Mouse (Mus musculus) myocyte (in vitro differentiated cells): ENCODE results near the gene Itpkb. TPM values are rescaled to one million over a fixed set of nuclear protein-coding genes. Genes with fewer than 3 reads are reported as not detected.

Experiments
- H3K27me3 ChIP-seq: one replicate; pipeline ENCODE4 v1.6.1; 2011; ENCODE audit not compliant: control insufficient read depth, insufficient read depth, insufficient read length
- H3K36me3 ChIP-seq: one replicate; pipeline ENCODE4 v1.6.1; 2011; ENCODE audit not compliant: control insufficient read depth, insufficient read depth
- H3K4me2 ChIP-seq: one replicate; pipeline ENCODE4 v1.6.1; 2011; ENCODE audit warnings: low read depth, control low read depth
- H3K4me3 ChIP-seq: one replicate; pipeline ENCODE4 v1.5.1; 2011; ENCODE audit warnings: mild to moderate bottlenecking, control low read depth, moderate library complexity
- H3K79me2 ChIP-seq: one replicate; pipeline ENCODE4 v1.6.1; 2011; ENCODE audit not compliant: control insufficient read depth, insufficient read depth
- H3ac ChIP-seq: one replicate; pipeline ENCODE4 v1.6.1; 2011; ENCODE audit not compliant: control insufficient read depth, insufficient read length
- CEBPB ChIP-seq: IDR thresholded peaks from 2 replicates; pipeline ENCODE4 v1.6.1; 2011; ENCODE audit warnings: mild to moderate bottlenecking, moderate library complexity; ENCODE audit not compliant: poor library complexity, insufficient read depth, severe bottlenecking
- E2F4 ChIP-seq: IDR thresholded peaks from one replicate; pipeline ENCODE4 v1.6.1; 2011; ENCODE audit warnings: mild to moderate bottlenecking, control low read depth, moderate library complexity; ENCODE audit not compliant: insufficient read depth
- MAX ChIP-seq: IDR thresholded peaks from one replicate; pipeline ENCODE4 v1.6.1; 2011; ENCODE audit warnings: low read depth, mild to moderate bottlenecking, control low read depth
- MYOD1 ChIP-seq, 3 experiments: IDR thresholded peaks; one replicate each; pipeline ENCODE4 v1.6.1; 2011; ENCODE audit warnings: control low read depth in 2 of 3, low read depth in 2 of 3, mild to moderate bottlenecking in 2 of 3, moderate library complexity in 1 of 3; ENCODE audit not compliant: insufficient read length in 2 of 3, control insufficient read depth in 1 of 3
- MYOG ChIP-seq, 3 experiments: IDR thresholded peaks; one replicate each; pipeline ENCODE4 v1.6.1; 2011; ENCODE audit warnings: control low read depth in 2 of 3, low read depth in 2 of 3, mild to moderate bottlenecking in 2 of 3; ENCODE audit not compliant: insufficient read length in 2 of 3, control insufficient read depth in 1 of 3, insufficient read depth in 1 of 3
- POLR2A ChIP-seq: IDR thresholded peaks from one replicate; pipeline ENCODE4 v1.6.1; 2011; ENCODE audit warnings: low read depth, mild to moderate bottlenecking, control low read depth, moderate library complexity; ENCODE audit not compliant: insufficient read length
- POLR2AphosphoS2 ChIP-seq: IDR thresholded peaks from one replicate; pipeline ENCODE4 v1.6.1; 2011; ENCODE audit warnings: low read depth, control low read depth; ENCODE audit not compliant: insufficient read length
- REST ChIP-seq: IDR thresholded peaks from one replicate; pipeline ENCODE4 v1.6.1; 2011; ENCODE audit warnings: mild to moderate bottlenecking, control low read depth, moderate library complexity; ENCODE audit not compliant: insufficient read depth, insufficient read length
- SRF ChIP-seq: IDR thresholded peaks from one replicate; pipeline ENCODE4 v1.6.1; 2011; ENCODE audit warnings: low read depth; ENCODE audit not compliant: control insufficient read depth, insufficient read length
- TCF12 ChIP-seq: IDR thresholded peaks from one replicate; pipeline ENCODE4 v1.6.1; 2011; ENCODE audit warnings: mild to moderate bottlenecking, control low read depth; ENCODE audit not compliant: poor library complexity, insufficient read depth, severe bottlenecking
- TCF3 ChIP-seq: IDR thresholded peaks from one replicate; pipeline ENCODE4 v1.6.1; 2011; ENCODE audit warnings: low read depth, control low read depth; ENCODE audit not compliant: insufficient read length
- USF1 ChIP-seq: IDR thresholded peaks from one replicate; pipeline ENCODE4 v1.6.1; 2011; ENCODE audit warnings: low read depth, mild to moderate bottlenecking, control low read depth, moderate library complexity
- polyA plus RNA-seq: library from polyadenylated mRNA; unstranded; fragments of >200 nt; fragmentation: generic; extraction: Trizol; gene quantifications from one replicate; pipeline ENCODE4 v1.2.1, GENCODE M21; 2012; ENCODE audit warnings: missing spikeins

Itpkb gene
- polyA plus RNA-seq, 1 experiment = 1.1 TPM

DNA sequence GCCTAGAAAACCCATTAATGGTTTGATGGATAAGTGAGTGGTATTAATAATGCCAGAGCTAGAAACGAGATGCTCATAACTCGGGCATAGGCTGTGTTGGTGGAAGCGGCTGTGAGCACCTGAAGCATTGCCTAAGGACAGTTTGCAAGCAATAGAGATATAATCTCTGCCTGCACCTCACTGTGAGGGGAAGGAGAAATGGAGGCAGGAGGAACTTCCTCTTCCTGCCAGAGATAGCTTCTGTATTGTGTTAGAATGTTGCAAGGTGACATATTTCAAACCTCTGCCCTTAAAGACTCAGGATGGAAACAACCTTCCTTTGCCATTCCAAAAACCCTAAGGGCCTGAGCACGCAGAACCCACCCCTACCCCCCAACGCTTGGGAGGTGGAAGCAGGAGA lies 11.9 kb upstream of the Itpkb start:
- Histone ChIP-seq H3K79me2 (no peaks in the 10 kb centered on the region), H3K36me3 (no peaks in the 10 kb centered on the region), H3ac (no peak overlapping the region), H3K4me3 (no peak overlapping the region), H3K27me3 (no peaks in the 10 kb centered on the region), H3K4me2 (no peak overlapping the region)
- no peak for TF ChIP-seq SRF
- no peak for TF ChIP-seq USF1
- TF ChIP-seq MAX = no peak
- TF ChIP-seq POLR2A = no peak
- no peak for TF ChIP-seq POLR2AphosphoS2
- no peak for TF ChIP-seq MYOD1 (IDR thresholded peaks at IDR 0.05; ENCODE audit: control insufficient read depth in 1 of 3, insufficient read length in 2 of 3, low read depth in 2 of 3)
- TF ChIP-seq TCF12 = no peak
- TF ChIP-seq CEBPB = no peak
- TF ChIP-seq REST = no peak
- TF ChIP-seq E2F4 = no peak
- TF ChIP-seq MYOG (IDR thresholded peaks at IDR 0.05; ENCODE audit: control insufficient read depth in 1 of 3, insufficient read depth in 1 of 3, insufficient read length in 2 of 3, low read depth in 2 of 3) = no peak
- TF ChIP-seq TCF3 = no peak

DNA sequence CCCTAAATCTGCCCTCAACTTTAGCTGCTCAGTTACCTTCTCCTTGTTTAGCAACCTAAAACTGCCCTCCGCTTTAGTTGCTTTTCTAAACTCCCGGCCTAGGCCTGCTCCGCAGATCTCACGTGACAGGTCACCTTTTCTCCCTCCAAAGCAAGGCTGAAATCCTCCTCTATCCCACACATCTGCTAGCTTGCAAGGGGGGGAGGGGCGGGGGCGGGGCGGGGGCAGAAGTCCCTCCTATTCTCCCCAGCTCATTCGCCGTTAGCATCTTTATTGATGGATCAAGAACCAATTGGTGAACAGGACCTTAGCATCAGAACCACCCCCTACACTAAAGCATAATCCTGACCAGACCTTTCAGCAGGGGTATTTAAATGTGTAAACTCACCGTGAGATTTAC lies 10.4 kb upstream of the Itpkb start:
- TF ChIP-seq MAX = no peak
- TF ChIP-seq TCF3 = no peak
- no peak for TF ChIP-seq E2F4
- TF ChIP-seq MYOG (IDR thresholded peaks at IDR 0.05; ENCODE audit: control insufficient read depth in 1 of 3, insufficient read depth in 1 of 3, insufficient read length in 2 of 3, low read depth in 2 of 3) = no peak
- TF ChIP-seq SRF = no peak
- no peak for TF ChIP-seq USF1
- no peak for TF ChIP-seq POLR2A
- no peak for TF ChIP-seq MYOD1 (IDR thresholded peaks at IDR 0.05; ENCODE audit: control insufficient read depth in 1 of 3, insufficient read length in 2 of 3, low read depth in 2 of 3)
- TF ChIP-seq REST = no peak
- TF ChIP-seq CEBPB = no peak
- TF ChIP-seq TCF12 = no peak
- TF ChIP-seq POLR2AphosphoS2 = no peak
- Histone ChIP-seq H3K36me3 (no peaks in the 10 kb centered on the region), H3K4me2 (no peak overlapping the region), H3K79me2 (no peaks in the 10 kb centered on the region), H3ac (no peak overlapping the region), H3K27me3 (no peaks in the 10 kb centered on the region), H3K4me3 (no peak overlapping the region)

DNA sequence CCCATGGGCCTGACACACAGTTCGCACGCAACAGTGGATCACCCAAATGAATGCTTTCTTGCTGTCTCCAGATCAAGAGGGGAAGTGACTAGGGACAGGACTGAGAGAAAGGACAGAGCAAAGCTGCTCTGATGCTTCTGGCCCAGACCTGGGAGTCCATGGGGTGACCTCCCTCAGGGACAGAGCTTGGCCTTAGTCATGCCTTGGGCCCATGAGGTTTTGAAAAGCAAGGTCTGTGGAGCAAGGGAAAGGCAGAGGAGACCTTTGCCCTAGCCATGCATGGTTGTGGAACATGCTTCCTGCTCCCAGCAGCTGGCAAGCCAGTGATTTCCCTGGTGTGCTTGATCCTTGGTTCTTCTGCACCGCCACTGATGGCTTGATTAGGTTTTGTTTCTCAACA lies 7.4 kb upstream of the Itpkb start:
- Histone ChIP-seq H3K4me3 (no peak overlapping the region), H3K79me2 (no peaks in the 10 kb centered on the region), H3K4me2 (no peak overlapping the region), H3K36me3 (no peaks in the 10 kb centered on the region), H3ac (no peak overlapping the region), H3K27me3 (no peaks in the 10 kb centered on the region)
- TF ChIP-seq MAX (no peak), POLR2AphosphoS2 (no peak), POLR2A (no peak), MYOG (IDR thresholded peaks at IDR 0.05; ENCODE audit: control insufficient read depth in 1 of 3, insufficient read depth in 1 of 3, insufficient read length in 2 of 3, low read depth in 2 of 3) (no peak), TCF3 (no peak), TCF12 (no peak), E2F4 (no peak), CEBPB (no peak), SRF (no peak), REST (no peak), USF1 (no peak), MYOD1 (IDR thresholded peaks at IDR 0.05; ENCODE audit: control insufficient read depth in 1 of 3, insufficient read length in 2 of 3, low read depth in 2 of 3) (no peak)

DNA sequence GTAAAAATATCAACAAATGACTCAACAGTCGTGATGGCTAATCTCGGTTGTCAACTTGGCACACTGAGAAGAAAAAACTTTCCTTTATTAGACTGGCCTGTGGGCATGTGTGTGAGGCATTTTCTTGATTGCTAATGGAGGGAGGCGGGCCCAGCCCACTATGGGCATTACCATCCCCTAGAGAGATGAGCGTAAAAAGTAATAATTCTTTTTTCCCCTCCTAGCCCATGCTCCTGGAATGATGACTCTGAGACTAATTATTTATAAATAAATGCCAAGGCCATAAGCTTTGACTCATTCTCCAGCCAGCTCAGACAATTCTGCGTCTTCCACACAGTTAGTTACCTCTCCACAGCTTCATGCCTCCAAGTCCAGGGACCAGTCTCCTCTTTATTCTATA lies 6.8 kb upstream of the Itpkb start:
- H3K4me3 ChIP-seq = no peak overlapping the region
- no peak overlapping the region for H3ac ChIP-seq
- no peaks in the 10 kb centered on the region for H3K27me3 ChIP-seq
- H3K79me2 ChIP-seq = no peaks in the 10 kb centered on the region
- TF ChIP-seq MYOG (IDR thresholded peaks at IDR 0.05; ENCODE audit: control insufficient read depth in 1 of 3, insufficient read depth in 1 of 3, insufficient read length in 2 of 3, low read depth in 2 of 3) = no peak
- no peak for TF ChIP-seq TCF12
- TF ChIP-seq E2F4 = no peak
- no peak for TF ChIP-seq USF1
- TF ChIP-seq POLR2A = no peak
- no peak for TF ChIP-seq POLR2AphosphoS2
- no peak for TF ChIP-seq TCF3
- TF ChIP-seq REST = no peak
- TF ChIP-seq CEBPB = no peak
- TF ChIP-seq SRF = no peak
- no peak for TF ChIP-seq MYOD1 (IDR thresholded peaks at IDR 0.05; ENCODE audit: control insufficient read depth in 1 of 3, insufficient read length in 2 of 3, low read depth in 2 of 3)
- no peak for TF ChIP-seq MAX
- no peak overlapping the region for H3K4me2 ChIP-seq
- H3K36me3 ChIP-seq = no peaks in the 10 kb centered on the region

DNA sequence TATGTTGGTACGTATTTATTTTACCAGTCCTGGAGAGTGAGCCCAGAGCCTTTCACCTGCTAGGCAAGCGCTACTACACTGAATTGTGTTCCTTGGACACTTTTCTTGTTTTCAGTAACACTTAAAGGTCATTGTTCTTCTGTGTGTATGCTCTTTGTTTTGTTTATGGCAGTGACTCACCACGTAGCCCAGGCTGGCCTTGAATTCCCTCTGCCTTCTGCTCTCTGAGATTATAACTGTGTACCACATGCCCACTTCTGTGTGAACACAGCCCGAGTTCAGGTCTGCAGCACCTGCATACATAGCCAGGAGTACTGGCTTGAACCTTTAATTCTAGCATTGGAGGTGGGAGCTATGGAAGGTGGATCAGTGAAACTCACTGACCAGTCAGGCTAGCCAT lies 6.0 kb upstream of the Itpkb start:
- Histone ChIP-seq H3K4me3 (no peak overlapping the region), H3K4me2 (no peak overlapping the region), H3ac (no peak overlapping the region), H3K27me3 (no peaks in the 10 kb centered on the region), H3K79me2 (no peaks in the 10 kb centered on the region), H3K36me3 (no peaks in the 10 kb centered on the region)
- TF ChIP-seq MYOG (IDR thresholded peaks at IDR 0.05; ENCODE audit: control insufficient read depth in 1 of 3, insufficient read depth in 1 of 3, insufficient read length in 2 of 3, low read depth in 2 of 3) (no peak), CEBPB (no peak), USF1 (no peak), E2F4 (no peak), POLR2AphosphoS2 (no peak)
